Mouse (Mus musculus) G1E (cell line): ENCODE data around the gene Smyd2.

Experiments used
- CTCF ChIP-seq: IDR thresholded peaks from 2 replicates; pipeline ENCODE4 v1.5.1; 2012; ENCODE audit warnings: low read depth, low read length, inconsistent platforms, mixed read lengths
- GATA2 ChIP-seq: IDR thresholded peaks from 2 replicates; pipeline ENCODE4 v1.6.1; 2012; ENCODE audit warnings: low read depth, low read length, inconsistent platforms, borderline replicate concordance
- POLR2AphosphoS5 ChIP-seq: IDR thresholded peaks from 2 replicates; pipeline ENCODE4 v1.6.1; 2012; ENCODE audit warnings: low read depth, low read length, inconsistent platforms; ENCODE audit not compliant: insufficient replicate concordance

DNA sequence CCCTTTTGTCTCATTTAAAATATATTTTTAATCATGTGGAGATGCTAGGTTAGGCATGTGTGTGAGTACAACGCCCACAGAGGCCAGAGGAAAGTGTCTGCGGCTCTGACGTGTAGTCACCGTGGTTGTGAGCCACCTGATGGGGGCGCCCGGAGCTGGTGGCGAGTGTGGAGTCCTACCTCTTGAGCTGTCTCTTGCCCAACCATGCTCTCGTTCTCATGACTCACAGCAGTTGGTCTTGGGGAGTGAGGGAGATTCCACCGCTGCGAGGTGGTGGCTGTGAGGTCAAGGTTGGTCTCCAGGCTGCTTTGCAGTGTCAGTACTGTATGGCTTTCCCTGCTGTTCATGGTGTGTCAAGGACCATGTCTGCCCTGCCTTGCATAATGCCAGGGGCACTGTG is 54.1 kb downstream of the Smyd2 start:
- TF ChIP-seq CTCF (no peak), GATA2 (no peak), POLR2AphosphoS5 (no peak)
